Mouse (Mus musculus): ENCODE data around the gene Cd69. TPM values are rescaled to one million over a fixed set of nuclear protein-coding genes. Genes with fewer than 3 reads are reported as not detected.

Cd69 gene
- total RNA-seq, 2 experiments from 2014 or later: not detected

GRCm38 (mm10) chr6:129232842-129233205 is 42.4 kb downstream of the Cd69 start:
- DNase-seq (ENCODE audit: extremely low spot score in 1 of 2, low spot score in 2 of 2): no peak
- no peak for TF ChIP-seq CTCF (IDR thresholded peaks at IDR 0.05)
- no peak overlapping the region for H3K4me3 ChIP-seq
- intact Hi-C loops (cut with DNase I): no loop called here
- peak overlapping the region; percentile 47; the same call in 1 of the 2 replicates for H3K27ac ChIP-seq

GRCm38 (mm10) chr6:129232005-129232841 is 43.0 kb downstream of the Cd69 start:
- intact Hi-C loops (cut with DNase I): no loop called here
- H3K27ac ChIP-seq: peak overlapping the region; percentile 47; the same call in 1 of the 2 replicates
- TF ChIP-seq CTCF (IDR thresholded peaks at IDR 0.05): no peak
- no peak for DNase-seq (ENCODE audit: extremely low spot score in 1 of 2, low spot score in 2 of 2)
- no peak overlapping the region for H3K4me3 ChIP-seq

- Histone ChIP-seq H3K4me3 (no peak overlapping the region), H3K27ac (peak overlapping the region; percentile 79)
- no peak for TF ChIP-seq CTCF (IDR thresholded peaks at IDR 0.05)
- intact Hi-C loops (cut with DNase I): no loop called here
- no peak for DNase-seq (ENCODE audit: extremely low spot score in 1 of 2, low spot score in 2 of 2)
These were observed 45.3 kb downstream of the Cd69 start for GRCm38 (mm10) chr6:129229774-129230578.

GRCm38 (mm10) chr6:129228935-129229773 is 46.1 kb downstream of the Cd69 start:
- no peak for DNase-seq (ENCODE audit: extremely low spot score in 1 of 2, low spot score in 2 of 2)
- no peak for TF ChIP-seq CTCF (IDR thresholded peaks at IDR 0.05)
- Histone ChIP-seq H3K27ac (peak overlapping the region; percentile 79), H3K4me3 (no peak overlapping the region)
- intact Hi-C loops (cut with DNase I): no loop called here

GRCm38 (mm10) chr6:129225078-129225477 is 50.2 kb downstream of the Cd69 start:
- H3K4me3 ChIP-seq: no peak overlapping the region
- H3K27ac ChIP-seq: no peak overlapping the region
- DNase-seq (ENCODE audit: extremely low spot score in 1 of 2, low spot score in 2 of 2): no peak
- TF ChIP-seq CTCF (IDR thresholded peaks at IDR 0.05): no peak
- intact Hi-C loops (cut with DNase I): no loop called here

GRCm38 (mm10) chr6:129224090-129224489 is 51.1 kb downstream of the Cd69 start:
- H3K4me3 ChIP-seq: no peak overlapping the region
- no peak for DNase-seq (ENCODE audit: extremely low spot score in 1 of 2, low spot score in 2 of 2)
- TF ChIP-seq CTCF (IDR thresholded peaks at IDR 0.05): no peak
- intact Hi-C loops (cut with DNase I): no loop called here
- no peak overlapping the region for H3K27ac ChIP-seq

- no peak for TF ChIP-seq CTCF (IDR thresholded peaks at IDR 0.05)
- intact Hi-C loops (cut with DNase I): no loop called here
- no peak overlapping the region for H3K4me3 ChIP-seq
- DNase-seq (ENCODE audit: extremely low spot score in 1 of 2, low spot score in 2 of 2): no peak
- no peak overlapping the region for H3K27ac ChIP-seq
These were observed 51.6 kb downstream of the Cd69 start for GRCm38 (mm10) chr6:129223611-129224010.

GRCm38 (mm10) chr6:129222188-129222800 is 52.9 kb downstream of the Cd69 start:
- no peak for DNase-seq (ENCODE audit: extremely low spot score in 1 of 2, low spot score in 2 of 2)
- intact Hi-C loops (cut with DNase I): no loop called here
- no peak for TF ChIP-seq CTCF (IDR thresholded peaks at IDR 0.05)
- Histone ChIP-seq H3K27ac (no peak overlapping the region), H3K4me3 (no peak overlapping the region)

GRCm38 (mm10) chr6:129221053-129221452 is 54.2 kb downstream of the Cd69 start:
- intact Hi-C loops (cut with DNase I): no loop called here
- no peak for DNase-seq (ENCODE audit: extremely low spot score in 1 of 2, low spot score in 2 of 2)
- Histone ChIP-seq H3K4me3 (no peak overlapping the region), H3K27ac (no peak overlapping the region)
- TF ChIP-seq CTCF (IDR thresholded peaks at IDR 0.05): no peak

GRCm38 (mm10) chr6:129219897-129220517 is 55.2 kb downstream of the Cd69 start:
- Histone ChIP-seq H3K27ac (no peak overlapping the region), H3K4me3 (no peak overlapping the region)
- TF ChIP-seq CTCF (IDR thresholded peaks at IDR 0.05): no peak
- intact Hi-C loops (cut with DNase I): no loop called here
- DNase-seq (ENCODE audit: extremely low spot score in 1 of 2, low spot score in 2 of 2): no peak

- no peak overlapping the region for H3K27ac ChIP-seq
- DNase-seq (ENCODE audit: extremely low spot score in 1 of 2, low spot score in 2 of 2): no peak
- intact Hi-C loops (cut with DNase I): no loop called here
- H3K4me3 ChIP-seq: no peak overlapping the region
- no peak for TF ChIP-seq CTCF (IDR thresholded peaks at IDR 0.05)
These were observed 57.0 kb downstream of the Cd69 start for GRCm38 (mm10) chr6:129218191-129218696.

Other genes starting within 250 kb of the Cd69 start
- not detected for gene Klrb1f, start 229.5 kb downstream of the Cd69 start, total RNA-seq (2021)
- gene Clec2e, start 174.5 kb downstream of the Cd69 start, total RNA-seq (2021): not detected
- 1 to 10 TPM; 4.7 to 8.4 TPM for gene Clec2d, start 94.8 kb downstream of the Cd69 start, total RNA-seq (2021)
- gene 4922502D21Rik, start 56.4 kb upstream of the Cd69 start, total RNA-seq (2021): not detected
- under 1 TPM; 0.26 to 0.52 TPM for gene Clec12a, start 67.3 kb upstream of the Cd69 start, total RNA-seq (2021)
- not detected for gene Clec12b, start 110.4 kb upstream of the Cd69 start, total RNA-seq (2021)
- gene Clec1b, start 121.9 kb upstream of the Cd69 start, total RNA-seq (2021): not detected
- not detected for gene Clec9a, start 133.4 kb upstream of the Cd69 start, total RNA-seq (2021)
- gene Clec1a, start 176.6 kb upstream of the Cd69 start, total RNA-seq (2021): 1 to 10 TPM; 1.2 to 1.6 TPM
- gene Olr1, start 231.7 kb upstream of the Cd69 start, total RNA-seq (2021): not detected
- not detected for gene Tmem52b, start 237.1 kb upstream of the Cd69 start, total RNA-seq (2021)

All from left cerebral cortex, adult 2 months (tissue).